Mouse (Mus musculus) CH12.LX (cell line): Measurements from ENCODE around the gene Kalrn. TPM values are rescaled to one million over a fixed set of nuclear protein-coding genes. Genes with fewer than 3 reads are reported as not detected.

ENCODE experiments used
- DNase-seq: peaks from one replicate; pipeline ENCODE4 v3.0.0-alpha.2; 2013; ENCODE audit errors: extremely low read depth
- H3K27ac ChIP-seq: 2 replicates; pipeline ENCODE4 v1.5.1; 2012; ENCODE audit warnings: low read depth, mild to moderate bottlenecking, control low read depth, moderate library complexity; ENCODE audit not compliant: insufficient read depth
- H3K27me3 ChIP-seq: replicated peaks from 2 replicates; pipeline ENCODE3; 2012; ENCODE audit warnings: inconsistent platforms
- H3K36me3 ChIP-seq, 2 experiments: replicated peaks in 1 of 2; 2 replicates each; pipeline versions ENCODE3 to v1.6.1; 2012; ENCODE audit warnings: inconsistent platforms in 1 of 2, low read length in 1 of 2, mild to moderate bottlenecking in 1 of 2, mixed read lengths in 1 of 2, moderate library complexity in 1 of 2; ENCODE audit not compliant: control insufficient read depth in 1 of 2, insufficient read depth in 1 of 2
- H3K4me1 ChIP-seq, 2 experiments: 2 replicates each; pipeline ENCODE4 v1.6.1; 2012; ENCODE audit warnings: inconsistent platforms in 1 of 2, moderate library complexity in 1 of 2; ENCODE audit not compliant: insufficient read depth in 2 of 2, control insufficient read depth in 1 of 2
- H3K4me2 ChIP-seq: 2 replicates; pipeline ENCODE4 v1.6.1; 2012; ENCODE audit warnings: low read depth, mild to moderate bottlenecking, control low read depth; ENCODE audit not compliant: poor library complexity, insufficient read depth, severe bottlenecking
- H3K4me3 ChIP-seq, 3 experiments: fragments of 150-350 bp in 1 of 3; sonication (generic) in 1 of 3; replicated peaks in 1 of 3; 2 replicates each; pipeline versions ENCODE3 to v1.5.1; 2011 to 2012; ENCODE audit warnings: low read depth in 2 of 3, low read length in 2 of 3, mild to moderate bottlenecking in 2 of 3, moderate library complexity in 2 of 3, control low read depth in 1 of 3, improper control_type of control experiment in 1 of 3, inconsistent platforms in 1 of 3, mixed read lengths in 1 of 3; ENCODE audit not compliant: poor library complexity in 1 of 3
- H3K79me2 ChIP-seq: replicated peaks from 2 replicates; pipeline ENCODE4 v1.6.1; 2012; ENCODE audit warnings: mild to moderate bottlenecking, moderate library complexity; ENCODE audit not compliant: control insufficient read depth, poor library complexity, insufficient read depth, severe bottlenecking; ENCODE audit errors: extremely low read depth
- H3K9ac ChIP-seq: 2 replicates; pipeline ENCODE4 v1.6.1; 2012; ENCODE audit warnings: low read depth, mild to moderate bottlenecking, control low read depth, moderate library complexity; ENCODE audit not compliant: insufficient read depth
- H3K9me3 ChIP-seq: replicated peaks from 2 replicates; pipeline ENCODE3; 2012; ENCODE audit warnings: low read length, inconsistent platforms, mixed read lengths
- CHD1 ChIP-seq: IDR thresholded peaks from 2 replicates; pipeline ENCODE4 v1.6.1; 2012; ENCODE audit warnings: low read depth, low read length, improper control_type of control experiment, inconsistent platforms
- CHD2 ChIP-seq: IDR thresholded peaks from 2 replicates; pipeline ENCODE4 v1.6.1; 2011; ENCODE audit warnings: low read length, improper control_type of control experiment
- CTCF ChIP-seq, 2 experiments: IDR thresholded peaks in 1 of 2; conservative IDR thresholded peaks in 1 of 2; 2 replicates each; pipeline ENCODE4 v1.5.1; 2011 to 2012; ENCODE audit warnings: low read depth in 2 of 2, low read length in 2 of 2, improper control_type of control experiment in 1 of 2, inconsistent platforms in 1 of 2, mild to moderate bottlenecking in 1 of 2, moderate library complexity in 1 of 2
- E2F4 ChIP-seq: IDR thresholded peaks from 2 replicates; pipeline ENCODE4 v1.6.1; 2011; ENCODE audit warnings: low read depth, low read length, improper control_type of control experiment; ENCODE audit not compliant: insufficient replicate concordance
- ELF1 ChIP-seq: IDR thresholded peaks from 2 replicates; pipeline ENCODE4 v1.6.1; 2014; ENCODE audit warnings: low read depth, mild to moderate bottlenecking, inconsistent platforms, low read length, improper control_type of control experiment
- ETS1 ChIP-seq: conservative IDR thresholded peaks from 2 replicates; pipeline ENCODE4 v1.6.1; 2012; ENCODE audit warnings: low read depth, mild to moderate bottlenecking, inconsistent platforms, low read length, improper control_type of control experiment, moderate library complexity
- GABPA ChIP-seq: IDR thresholded peaks from 2 replicates; pipeline ENCODE4 v1.6.1; 2012; ENCODE audit warnings: low read depth, low read length, improper control_type of control experiment, inconsistent platforms; ENCODE audit not compliant: insufficient replicate concordance
- HCFC1 ChIP-seq: IDR thresholded peaks from 2 replicates; pipeline ENCODE4 v1.6.1; 2012; ENCODE audit warnings: low read depth, mild to moderate bottlenecking, inconsistent platforms, low read length, improper control_type of control experiment
- IRF4 ChIP-seq: IDR thresholded peaks from 2 replicates; pipeline ENCODE4 v1.6.1; 2014; ENCODE audit warnings: low read depth, mild to moderate bottlenecking, inconsistent platforms, low read length, improper control_type of control experiment
- JUN ChIP-seq: IDR thresholded peaks from 2 replicates; pipeline ENCODE4 v1.6.1; 2011; ENCODE audit warnings: low read depth, mild to moderate bottlenecking, low read length, improper control_type of control experiment, moderate library complexity; ENCODE audit not compliant: insufficient read depth
- KAT2A ChIP-seq: IDR thresholded peaks from 2 replicates; pipeline ENCODE4 v1.6.1; 2012; ENCODE audit warnings: low read length, improper control_type of control experiment, inconsistent platforms; ENCODE audit not compliant: insufficient replicate concordance
- MAFK ChIP-seq: IDR thresholded peaks from 2 replicates; pipeline ENCODE4 v1.6.1; 2011; ENCODE audit warnings: low read length, improper control_type of control experiment; ENCODE audit not compliant: insufficient replicate concordance
- MAX ChIP-seq: IDR thresholded peaks from 2 replicates; pipeline ENCODE4 v1.6.1; 2011; ENCODE audit warnings: low read length, improper control_type of control experiment
- MXI1 ChIP-seq: IDR thresholded peaks from 2 replicates; pipeline ENCODE4 v1.6.1; 2011; ENCODE audit warnings: mild to moderate bottlenecking, low read depth, low read length, improper control_type of control experiment
- NELFE ChIP-seq: IDR thresholded peaks from 2 replicates; pipeline ENCODE4 v1.6.1; 2011; ENCODE audit warnings: low read depth, low read length, improper control_type of control experiment
- NRF1 ChIP-seq: IDR thresholded peaks from 2 replicates; pipeline ENCODE4 v1.6.1; 2014; ENCODE audit warnings: low read depth, mild to moderate bottlenecking, inconsistent platforms, low read length, improper control_type of control experiment, moderate library complexity
- PAX5 ChIP-seq: IDR thresholded peaks from 2 replicates; pipeline ENCODE4 v1.6.1; 2012; ENCODE audit warnings: low read length, inconsistent platforms, mixed read lengths
- POLR2A ChIP-seq: IDR thresholded peaks from 2 replicates; pipeline ENCODE4 v1.6.1; 2011; ENCODE audit warnings: low read depth, mild to moderate bottlenecking, improper control_type of control experiment, low read length
- RAD21 ChIP-seq: IDR thresholded peaks from 2 replicates; pipeline ENCODE4 v1.6.1; 2011; ENCODE audit warnings: low read depth, mild to moderate bottlenecking, low read length, improper control_type of control experiment, moderate library complexity
- RCOR1 ChIP-seq: conservative IDR thresholded peaks from 2 replicates; pipeline ENCODE4 v1.6.1; 2012; ENCODE audit warnings: low read depth, mild to moderate bottlenecking, inconsistent platforms, low read length, improper control_type of control experiment
- SMC3 ChIP-seq: IDR thresholded peaks from 2 replicates; pipeline ENCODE4 v1.6.1; 2011; ENCODE audit warnings: low read depth, low read length, improper control_type of control experiment
- TBP ChIP-seq: conservative IDR thresholded peaks from 2 replicates; pipeline ENCODE4 v1.6.1; 2011; ENCODE audit warnings: low read depth, low read length, improper control_type of control experiment
- TCF12 ChIP-seq: IDR thresholded peaks from 2 replicates; pipeline ENCODE4 v1.6.1; 2014; ENCODE audit warnings: low read depth, mild to moderate bottlenecking, inconsistent platforms, low read length, improper control_type of control experiment
- UBTF ChIP-seq: IDR thresholded peaks from 2 replicates; pipeline ENCODE4 v1.6.1; 2012; ENCODE audit warnings: low read depth, mild to moderate bottlenecking, inconsistent platforms, low read length, improper control_type of control experiment, moderate library complexity
- USF2 ChIP-seq: conservative IDR thresholded peaks from 2 replicates; pipeline ENCODE4 v1.6.1; 2011; ENCODE audit warnings: low read depth, low read length, improper control_type of control experiment
- ZC3H11A ChIP-seq: IDR thresholded peaks from 2 replicates; pipeline ENCODE4 v1.6.1; 2012; ENCODE audit warnings: low read depth, mild to moderate bottlenecking, inconsistent platforms, low read length, improper control_type of control experiment
- ZNF384 ChIP-seq: IDR thresholded peaks from 2 replicates; pipeline ENCODE4 v1.6.1; 2012; ENCODE audit warnings: low read depth, low read length, improper control_type of control experiment, inconsistent platforms
- dilution Hi-C: fragments of 300-500 bp; cut with MboI; formaldehyde crosslinking; loops from 2 replicates; pipeline ENCODE4 v1.14.3; 2020; ENCODE audit warnings: low sequenced_read_pairs; ENCODE audit not compliant: extremely low pct_unique_long_range_greater_than_20kb, extremely low pct_ligation_motif_present
- in situ Hi-C: fragments of 300-500 bp; cut with MboI; formaldehyde crosslinking; loops from 3 replicates; pipeline ENCODE4 v1.14.3; 2019; ENCODE audit warnings: low sequenced_read_pairs, low pct_ligation_motif_present, low pct_unique_long_range_greater_than_20kb, mixed read lengths
- polyA plus RNA-seq: library from polyadenylated mRNA; unstranded; fragments of >175 nt; gene quantifications from 2 replicates; pipeline ENCODE4 v1.2.1, GENCODE M21; 2012; ENCODE audit warnings: low read depth; ENCODE audit not compliant: insufficient read length
- total RNA-seq, 2 experiments: library from RNA; depleted of rRNA; stranded (reverse); fragments of 300-350 nt in 1 of 2; fragments of >200 nt in 1 of 2; gene quantifications; 2 replicates each; pipeline ENCODE4 v1.2.3; 2012 to 2014

Gene Kalrn
- total and polyA plus RNA-seq, 3 experiments: 0.08 to 0.09 TPM; not detected in 1

DNA sequence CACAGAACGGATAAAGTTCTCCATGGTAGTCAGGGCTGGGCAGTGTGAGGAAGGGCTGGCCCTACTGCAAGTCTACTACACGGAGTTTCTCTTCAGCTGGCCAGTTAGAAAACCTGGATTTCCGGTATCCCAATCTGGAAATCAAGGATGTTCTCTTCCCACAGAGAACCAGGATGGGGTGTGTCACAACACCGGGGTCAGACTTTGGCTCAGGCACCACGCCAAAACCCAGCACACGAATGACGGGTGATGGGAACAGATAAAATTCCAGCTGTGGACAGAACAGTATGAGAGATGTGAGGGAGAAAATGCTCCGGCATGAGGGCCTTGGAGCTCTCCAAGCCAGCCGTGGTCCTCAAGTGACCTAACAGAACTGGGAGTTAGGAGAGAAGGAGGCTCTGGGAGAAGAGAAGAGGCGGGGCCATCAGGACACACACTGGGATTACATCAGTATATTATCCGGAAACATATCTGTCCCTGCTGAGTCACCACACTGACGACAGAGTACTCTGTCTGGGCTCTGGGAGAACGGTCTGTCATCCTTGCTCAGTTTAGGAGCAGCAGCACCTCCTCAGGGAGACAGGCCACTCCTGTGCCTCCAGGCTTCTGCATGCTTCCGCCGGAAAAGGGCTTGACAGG is 201.1 kb downstream of the Kalrn start:
- Histone ChIP-seq H3K36me3 (no peaks in the 10 kb centered on the region), H3K9ac (no peak overlapping the region), H3K4me3 (no peak overlapping the region), H3K4me1 (no peaks in the 10 kb centered on the region), H3K9me3 (no peaks in the 10 kb centered on the region), H3K4me2 (no peak overlapping the region), H3K27me3 (peaks cover 91% of the 10 kb centered on the region), H3K79me2 (no peaks in the 10 kb centered on the region), H3K27ac (no peak overlapping the region)
- DNase-seq: no peak
- in situ Hi-C loops: no loop called here
- TF ChIP-seq PAX5 (no peak), CHD2 (no peak), E2F4 (no peak), MXI1 (no peak), IRF4 (no peak), USF2 (no peak), RCOR1 (no peak)
- dilution Hi-C loops: no loop called here

DNA sequence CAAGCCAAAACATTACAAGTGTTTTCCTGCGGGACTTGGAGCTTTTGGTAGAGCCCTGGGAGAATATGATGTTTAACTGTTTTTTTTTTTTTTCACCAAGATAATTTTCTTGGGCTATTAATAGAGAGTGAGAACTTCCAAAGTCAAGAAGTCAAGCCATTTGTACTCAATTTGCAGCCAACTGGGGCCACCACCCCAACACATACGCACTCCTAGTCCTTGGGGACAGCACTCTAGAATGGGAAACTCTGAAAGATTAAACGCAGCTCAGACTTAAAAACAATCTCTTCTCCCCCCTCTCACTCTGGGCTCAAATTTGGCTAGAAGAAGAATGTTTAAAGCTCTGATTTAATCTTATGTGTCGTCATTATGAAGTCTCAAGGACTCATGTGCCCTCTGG is 214.1 kb downstream of the Kalrn start:
- H3K9me3 ChIP-seq: no peaks in the 10 kb centered on the region
- no peaks in the 10 kb centered on the region for H3K4me1 ChIP-seq
- no peaks in the 10 kb centered on the region for H3K36me3 ChIP-seq
- H3K79me2 ChIP-seq: no peaks in the 10 kb centered on the region
- in situ Hi-C loops (no loop called here), dilution Hi-C loops (no loop called here)
- H3K27me3 ChIP-seq: peaks cover 80% of the 10 kb centered on the region
- no peak for DNase-seq
- no peak overlapping the region for H3K27ac ChIP-seq
- no peak overlapping the region for H3K9ac ChIP-seq
- no peak for TF ChIP-seq SMC3
- no peak for TF ChIP-seq USF2
- TF ChIP-seq ELF1: no peak
- no peak for TF ChIP-seq CHD2
- no peak for TF ChIP-seq CHD1
- no peak for TF ChIP-seq KAT2A
- no peak for TF ChIP-seq RCOR1
- no peak for TF ChIP-seq NRF1
- TF ChIP-seq JUN: no peak
- TF ChIP-seq, all 38 proteins: peak for 0
- no peak overlapping the region for H3K4me2 ChIP-seq
- H3K4me3 ChIP-seq: no peak overlapping the region

DNA sequence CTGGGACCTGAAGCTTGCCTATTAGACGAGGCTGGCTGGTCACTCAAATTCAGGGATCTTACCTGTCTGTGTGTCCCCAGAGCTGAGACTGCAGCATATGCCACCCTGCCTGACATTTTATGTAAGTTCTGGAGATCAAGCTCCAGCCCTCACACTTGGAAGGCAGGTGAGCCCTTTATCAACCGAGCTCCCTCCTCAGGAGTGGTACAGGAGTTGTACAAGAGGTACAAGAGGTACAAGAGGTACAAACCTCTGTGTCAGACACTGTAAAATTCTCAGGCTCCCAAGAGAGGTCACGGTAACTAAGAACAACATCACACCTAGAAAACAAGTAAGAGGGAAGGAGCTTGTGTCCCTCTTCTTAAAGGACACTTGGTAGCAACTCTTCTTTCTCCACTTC is 217.8 kb downstream of the Kalrn start:
- Histone ChIP-seq H3K27me3 (peaks cover 84% of the 10 kb centered on the region), H3K4me2 (no peak overlapping the region), H3K36me3 (no peaks in the 10 kb centered on the region), H3K4me1 (no peaks in the 10 kb centered on the region), H3K27ac (no peak overlapping the region), H3K79me2 (no peaks in the 10 kb centered on the region), H3K9me3 (no peaks in the 10 kb centered on the region), H3K9ac (no peak overlapping the region), H3K4me3 (no peak overlapping the region)
- no peak for TF ChIP-seq UBTF
- TF ChIP-seq NELFE: no peak
- no peak for TF ChIP-seq MXI1
- TF ChIP-seq TBP: no peak
- no peak for TF ChIP-seq IRF4
- no peak for TF ChIP-seq CTCF (conservative IDR thresholded peaks at IDR 0.05 in 1 of 2, IDR thresholded peaks at IDR 0.05 in 1 of 2; ENCODE audit: low read depth in 2 of 2, low read length in 2 of 2)
- TF ChIP-seq ZNF384: no peak
- no peak for TF ChIP-seq RAD21
- no peak for TF ChIP-seq POLR2A
- TF ChIP-seq MAFK: no peak
- TF ChIP-seq HCFC1: no peak
- no peak for TF ChIP-seq GABPA
- TF ChIP-seq MAX: no peak
- no peak for TF ChIP-seq ETS1
- TF ChIP-seq ZC3H11A: no peak
- TF ChIP-seq TCF12: no peak
- TF ChIP-seq CHD2: no peak
- no peak for DNase-seq
- dilution Hi-C loops (no loop called here), in situ Hi-C loops (no loop called here)
